In genomic region chrX:71051361-71052114, GRCm38 (mm10) we compare ENCODE assay signal across 8 mouse cellular contexts. TPM values are rescaled to one million over a fixed set of nuclear protein-coding genes. Genes with fewer than 3 reads are reported as not detected.
DNase-seq lines count a peak whose midpoint lies in the region; ATAC-seq and TF ChIP-seq lines count a peak whose summit lies in the region.

No protein-coding gene starts in this region.

- H3K27me3 ChIP-seq in heart, embryonic 11.5 days (ENCODE audit: control insufficient read depth, insufficient read depth, low read length) = peaks cover 20% of the 10 kb centered on the region
- H3K27me3 ChIP-seq in liver, postnatal 0 days (ENCODE audit: insufficient read depth, low read length) = peaks cover 32% of the 10 kb centered on the region

- H3K4me3 ChIP-seq in heart, embryonic 11.5 days (ENCODE audit: low read depth, low read length) = peak overlapping the region; percentile 45
- H3K4me3 ChIP-seq in liver, postnatal 0 days (ENCODE audit: low read depth, low read length) = peak overlapping the region; percentile 41

- H3K9ac ChIP-seq in heart, embryonic 11.5 days (ENCODE audit: low read depth, low read length) = peak overlapping the region; percentile 58
- H3K9ac ChIP-seq in liver, postnatal 0 days (replicated peaks) = no peak overlapping the region

- H3K4me1 ChIP-seq in heart, embryonic 11.5 days (ENCODE audit: control insufficient read depth, insufficient read depth, low read length) = no peaks in the 10 kb centered on the region
- H3K4me1 ChIP-seq in liver, postnatal 0 days (ENCODE audit: insufficient read depth) = no peaks in the 10 kb centered on the region

- no peak overlapping the region for H3K27ac ChIP-seq in heart, embryonic 11.5 days (ENCODE audit: low read depth, low read length)
- H3K27ac ChIP-seq in liver, postnatal 0 days (ENCODE audit: low read depth) = no peak overlapping the region

- WGBS in heart, embryonic 11.5 days (ENCODE audit: insufficient replicate concordance) = 22% methylated on average over 30 of the region's 30 CpGs
- 29% methylated on average over 29 of the region's 30 CpGs for WGBS in liver, postnatal 0 days (ENCODE audit: insufficient replicate concordance)

- peak; percentile 52 for ATAC-seq in heart, embryonic 11.5 days (replicated peaks; ENCODE audit: insufficient number of reproducible peaks, low FRiP score, low TSS enrichment)
- 0 out of 2 replicates have a peak, but pooled peaks have one; percentile 3 for ATAC-seq in liver, postnatal 0 days

- TF ChIP-seq EP300 in liver, postnatal 0 days (IDR thresholded peaks at IDR 0.05; ENCODE audit: low read depth) = no peak

- no peaks in the 10 kb centered on the region for H3K36me3 ChIP-seq in heart, embryonic 11.5 days (ENCODE audit: control insufficient read depth, insufficient read depth, low read length)
- H3K36me3 ChIP-seq in liver, postnatal 0 days (replicated peaks; ENCODE audit: insufficient read depth, low read length) = no peaks in the 10 kb centered on the region

- peak overlapping the region; percentile 73 for H3K4me2 ChIP-seq in heart, embryonic 11.5 days
- peak overlapping the region; percentile 68 for H3K4me2 ChIP-seq in liver, postnatal 0 days (ENCODE audit: low read depth, low read length)

- no peaks in the 10 kb centered on the region for H3K9me3 ChIP-seq in heart, embryonic 11.5 days (replicated peaks; ENCODE audit: control insufficient read depth, low read length)
- no peaks in the 10 kb centered on the region for H3K9me3 ChIP-seq in liver, postnatal 0 days (ENCODE audit: low read length)

- DNase-seq in retina, adult 2 months (ENCODE audit: low read depth, low spot score) = peak; percentile 45
- no peak for DNase-seq in retina, embryonic 14.5 days (ENCODE audit: low spot score)
- peak; percentile 43 for DNase-seq in embryo, embryonic 10.5 days (ENCODE audit: low spot score)
- peak; percentile 41 for DNase-seq in kidney, postnatal 10 days
- DNase-seq in liver, postnatal 0 days = peak; percentile 13
- peak; percentile 27 for DNase-seq in right cerebral cortex, postnatal 25 days
- no peak for DNase-seq in spleen, postnatal 36 days (ENCODE audit: low spot score in 2 of 2)

- TF ChIP-seq CTCF in liver, postnatal 0 days (IDR thresholded peaks at IDR 0.05; ENCODE audit: low read depth) = no peak

RNA-seq across cellular contexts. Expression of gene Mamld1, which starts 1.5 kb away (rescaled TPM):
- polyA plus RNA-seq in heart, embryonic 11.5 days (2014; fragmentation: Nextera tagmentation; extraction: Ambion mirVana) = 3.5 and 4.3 TPM in 2 replicates
- polyA plus RNA-seq in liver, postnatal 0 days (2015; fragmentation: Nextera tagmentation; extraction: Ambion mirVana) = 0.27 and 0.30 TPM in 2 replicates

Comparison
In these comparisons a context has a peak if more than half of its experiments do, and no peak if none do; other contexts are left out.
1. DNase-seq: peak in retina, adult 2 months (single experiment), embryo, embryonic 10.5 days (single experiment), kidney, postnatal 10 days (single experiment), liver, postnatal 0 days (single experiment) and right cerebral cortex, postnatal 25 days (single experiment); none in retina, embryonic 14.5 days (single experiment) and spleen, postnatal 36 days (0 of 2).